In the genomic region with DNA sequence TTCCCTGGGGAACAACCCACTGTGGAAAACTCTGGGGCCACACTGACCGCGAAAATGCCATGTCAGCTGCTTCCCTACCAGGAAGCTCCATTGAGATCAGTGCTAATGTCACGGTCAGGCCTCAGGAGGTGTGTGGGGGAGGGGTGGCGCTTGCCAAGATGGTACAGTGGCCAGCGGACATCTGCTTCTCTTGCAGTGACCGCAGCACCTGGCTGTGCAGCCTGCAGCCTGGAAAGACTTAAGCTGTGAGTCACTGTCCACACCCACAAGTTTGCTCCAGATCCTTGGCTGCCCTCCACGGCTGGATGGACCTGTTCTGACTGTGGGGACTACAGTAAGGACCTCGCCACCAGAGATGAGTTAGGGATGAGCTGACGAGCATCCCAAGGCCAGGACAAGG, we compare ENCODE assay signal across 10 mouse cellular contexts.
DNase-seq lines count a peak whose midpoint lies in the region; ATAC-seq lines count a peak whose summit lies in the region.
"Had no signal": no experiment of that assay in that cellular context is flagged by ENCODE, and none has a peak within 500 bp of the region (broad histone marks: within the 10 kb centered on the region; RNA-seq: fewer than 3 reads in every experiment).

No protein-coding gene starts in this region.

- no peaks in the 10 kb centered on the region for H3K36me3 ChIP-seq in heart, embryonic 10.5 days
- peaks cover 3% of the 10 kb centered on the region; the same call in 1 of the 2 replicates for H3K36me3 ChIP-seq in kidney, embryonic 16.5 days (ENCODE audit: insufficient read depth, low read length)
- H3K36me3 ChIP-seq: embryonic facial prominence, embryonic 12.5 days had no signal

- 70% methylated on average over 9 of the region's 9 CpGs for WGBS in heart, embryonic 10.5 days
- WGBS in kidney, embryonic 16.5 days: 78% methylated on average over 9 of the region's 9 CpGs

- peaks cover 28% of the 10 kb centered on the region for H3K4me1 ChIP-seq in heart, embryonic 10.5 days
- peaks cover 15% of the 10 kb centered on the region for H3K4me1 ChIP-seq in kidney, embryonic 16.5 days (ENCODE audit: insufficient read depth, low read length)
- H3K4me1 ChIP-seq: embryonic facial prominence, embryonic 12.5 days had no signal

- no peaks in the 10 kb centered on the region for H3K27me3 ChIP-seq in heart, embryonic 10.5 days (ENCODE audit: insufficient read depth, poor library complexity, severe bottlenecking)
- H3K27me3 ChIP-seq in kidney, embryonic 16.5 days (ENCODE audit: insufficient read depth, low read length): no peaks in the 10 kb centered on the region
- H3K27me3 ChIP-seq: embryonic facial prominence, embryonic 12.5 days had no signal

- ATAC-seq in kidney, embryonic 16.5 days (ENCODE audit: low FRiP score, low TSS enrichment): peak; percentile 26; the same call in 1 of the 2 replicates

- H3K9ac ChIP-seq in kidney, embryonic 16.5 days (replicated peaks; ENCODE audit: low read length): no peak overlapping the region
- H3K9ac ChIP-seq: embryonic facial prominence, embryonic 12.5 days had no signal

- H3K27ac ChIP-seq in heart, embryonic 10.5 days: no peak overlapping the region
- peak overlapping the region; percentile 27; the same call in 1 of the 2 replicates for H3K27ac ChIP-seq in kidney, embryonic 16.5 days (ENCODE audit: low read length)
- H3K27ac ChIP-seq: embryonic facial prominence, embryonic 12.5 days had no signal

- H3K9me3 ChIP-seq in heart, embryonic 10.5 days: no peaks in the 10 kb centered on the region
- peaks cover 4% of the 10 kb centered on the region; the same call in 1 of the 2 replicates for H3K9me3 ChIP-seq in kidney, embryonic 16.5 days (ENCODE audit: low read length)
- H3K9me3 ChIP-seq: embryonic facial prominence, embryonic 12.5 days had no signal

- H3K4me2 ChIP-seq in kidney, embryonic 16.5 days (replicated peaks; ENCODE audit: low read depth, low read length): no peak overlapping the region
- H3K4me2 ChIP-seq: embryonic facial prominence, embryonic 12.5 days had no signal

- H3K4me3 ChIP-seq in heart, embryonic 10.5 days: no peak overlapping the region
- no peak overlapping the region for H3K4me3 ChIP-seq in kidney, embryonic 16.5 days (ENCODE audit: low read length)
- H3K4me3 ChIP-seq: embryonic facial prominence, embryonic 12.5 days had no signal

- DNase-seq in heart, adult 11 months: peak; percentile 95
- no peak for DNase-seq in heart, embryonic 10.5 days (ENCODE audit: low spot score)
- peak; percentile 85 for DNase-seq in Muller cell, postnatal 12 days (ENCODE audit: inconsistent ontology term)
- peak; percentile 74 for DNase-seq in gastrocnemius, adult 18-20 months (ENCODE audit: low spot score)
- DNase-seq in yolk sac, embryonic 10.5 days (ENCODE audit: low spot score): no peak
- no peak for DNase-seq in frontal cortex, adult 2 months (ENCODE audit: extremely low spot score in 1 of 2, low spot score in 1 of 2)
- no peak for DNase-seq in layer of hippocampus, adult 18-20 months (ENCODE audit: low spot score in 2 of 2)
- DNase-seq: thymus, adult 2 months had no signal

Comparison
In these comparisons a context has a peak if more than half of its experiments do, and no peak if none do; other contexts are left out.
1. DNase-seq: peak in heart, adult 11 months (single experiment), Muller cell, postnatal 12 days (single experiment) and gastrocnemius, adult 18-20 months (single experiment); none in heart, embryonic 10.5 days (single experiment), yolk sac, embryonic 10.5 days (single experiment), frontal cortex, adult 2 months (0 of 2) and layer of hippocampus, adult 18-20 months (0 of 2).